Mouse (Mus musculus): ENCODE results near the gene Pnmal1.
A peak's percentile ranks its signal among the peaks of the same experiment; 100 is the strongest.

Pnmal1 gene

GRCm38 (mm10) chr7:16924037-16924834 lies 35.2 kb upstream of the Pnmal1 start, which contains the start of gene Calm3:
Gene Calm3 (minus strand): TSS chr7:16924114.
- DNase-seq (ENCODE audit: low read depth), result peak; percentile 100

GRCm38 (mm10) chr7:16928341-16928740 lies 31.1 kb upstream of the Pnmal1 start:
- DNase-seq (ENCODE audit: low read depth), result peak; percentile 52

DNA sequence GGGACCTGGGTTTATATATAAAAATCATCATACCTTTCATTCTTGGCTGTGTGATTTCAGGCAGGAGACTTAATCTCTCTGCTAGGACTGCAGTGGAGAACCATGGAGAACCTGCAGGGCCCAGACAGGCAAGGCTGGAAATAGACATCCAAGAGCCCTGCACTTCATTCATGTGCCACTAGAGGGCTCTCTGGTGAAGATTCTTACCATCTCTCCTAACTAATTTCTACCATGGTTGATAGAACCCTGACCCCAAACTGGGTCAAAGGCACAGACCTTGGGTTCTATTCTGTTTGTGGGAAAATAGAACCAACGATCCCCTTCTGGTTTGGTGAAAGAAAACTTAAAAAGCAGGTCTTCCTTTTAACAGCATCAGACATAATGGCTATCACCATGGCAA lies 28.6 kb upstream of the Pnmal1 start:
- DNase-seq (ENCODE audit: low read depth), result peak; percentile 88

- DNase-seq (ENCODE audit: low read depth), result peak; percentile 95
Observed at GRCm38 (mm10) chr7:16931968-16932627, 27.4 kb upstream of the Pnmal1 start.

DNA sequence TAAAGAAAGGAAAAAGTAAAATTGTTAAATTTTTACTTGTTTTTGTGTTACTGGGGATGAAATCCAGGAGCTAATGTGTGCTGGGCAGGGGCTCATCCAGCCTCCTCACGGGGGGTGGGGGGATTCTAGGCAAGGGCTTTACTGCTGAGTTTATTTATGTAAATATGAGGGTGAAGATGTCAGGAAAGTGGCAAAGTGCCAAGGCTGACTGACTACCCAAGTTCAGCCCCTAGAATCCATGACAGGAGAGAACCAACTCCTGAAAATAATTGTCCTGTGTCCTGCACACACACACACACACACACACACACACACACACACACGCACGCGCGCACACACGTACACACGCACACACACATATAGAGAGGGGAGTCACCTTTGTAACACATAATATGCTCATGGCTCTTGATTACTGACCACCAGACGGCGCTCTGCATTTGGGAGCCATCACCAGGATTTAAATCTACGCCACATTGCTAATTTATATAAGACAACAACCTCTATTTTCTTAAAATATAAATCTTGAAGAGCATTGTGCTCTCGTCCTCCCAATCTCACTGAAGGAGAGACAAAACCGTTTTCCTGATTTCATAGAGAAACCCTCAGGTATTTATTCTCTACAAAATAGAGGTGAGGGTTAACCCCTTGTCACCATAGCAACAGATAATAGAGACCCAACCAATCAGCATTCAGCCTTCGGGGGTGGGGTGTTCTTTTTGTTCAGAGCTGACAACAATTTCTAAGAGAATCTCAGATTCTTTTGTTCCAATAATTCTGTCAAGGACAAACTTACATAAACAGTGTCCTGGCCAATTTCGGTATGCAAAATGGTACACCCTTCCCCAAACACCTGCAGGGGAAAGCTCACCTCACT lies 26.5 kb upstream of the Pnmal1 start:
- peak; percentile 83 for DNase-seq (ENCODE audit: low read depth)

DNA sequence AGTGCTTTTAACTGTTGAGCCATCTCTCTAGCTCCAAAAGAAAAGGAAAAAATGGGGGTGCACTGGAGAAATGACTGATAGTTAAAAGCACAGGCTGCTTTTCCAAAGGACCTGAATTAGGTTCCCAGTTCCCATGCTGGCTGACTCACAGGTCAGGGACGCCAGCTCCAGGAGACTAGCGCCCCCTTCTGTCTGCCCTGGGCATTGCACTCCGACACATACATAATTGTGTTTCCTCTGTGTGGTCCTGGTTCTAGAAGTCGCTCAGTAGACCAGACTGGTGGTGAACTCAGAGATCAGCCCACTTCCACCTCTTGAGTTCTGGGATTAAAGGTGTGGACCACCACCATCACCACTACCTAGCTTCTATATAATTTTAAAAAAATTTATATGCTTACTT lies 22.2 kb upstream of the Pnmal1 start:
- DNase-seq (ENCODE audit: low read depth), result peak; percentile 53

- DNase-seq (ENCODE audit: low read depth), result no peak
Observed at GRCm38 (mm10) chr7:16938117-16938791, 21.2 kb upstream of the Pnmal1 start.

DNA sequence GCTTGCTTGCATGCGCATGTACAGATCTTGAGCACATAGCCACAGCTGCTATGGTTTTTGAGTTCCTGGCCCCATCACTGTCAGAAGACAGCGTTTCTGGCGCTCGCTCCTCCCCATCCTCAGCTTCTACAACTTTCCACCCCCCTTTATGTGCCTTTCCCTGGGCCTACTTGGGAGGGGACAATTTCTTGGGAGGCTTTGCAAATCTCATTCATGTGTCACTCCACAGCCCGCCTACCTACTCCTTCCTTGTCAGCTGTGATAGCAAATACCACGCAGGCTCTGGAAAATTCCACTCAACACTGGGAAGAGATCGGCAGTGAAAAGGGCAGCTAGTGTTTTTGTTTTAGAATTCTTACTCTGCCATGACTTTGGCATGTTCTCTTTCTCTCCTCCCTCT lies 19.2 kb upstream of the Pnmal1 start:
- DNase-seq (ENCODE audit: low read depth), result no peak

- peak; percentile 38 for DNase-seq (ENCODE audit: low read depth)
Observed at GRCm38 (mm10) chr7:16942861-16943260, 16.6 kb upstream of the Pnmal1 start.

DNA sequence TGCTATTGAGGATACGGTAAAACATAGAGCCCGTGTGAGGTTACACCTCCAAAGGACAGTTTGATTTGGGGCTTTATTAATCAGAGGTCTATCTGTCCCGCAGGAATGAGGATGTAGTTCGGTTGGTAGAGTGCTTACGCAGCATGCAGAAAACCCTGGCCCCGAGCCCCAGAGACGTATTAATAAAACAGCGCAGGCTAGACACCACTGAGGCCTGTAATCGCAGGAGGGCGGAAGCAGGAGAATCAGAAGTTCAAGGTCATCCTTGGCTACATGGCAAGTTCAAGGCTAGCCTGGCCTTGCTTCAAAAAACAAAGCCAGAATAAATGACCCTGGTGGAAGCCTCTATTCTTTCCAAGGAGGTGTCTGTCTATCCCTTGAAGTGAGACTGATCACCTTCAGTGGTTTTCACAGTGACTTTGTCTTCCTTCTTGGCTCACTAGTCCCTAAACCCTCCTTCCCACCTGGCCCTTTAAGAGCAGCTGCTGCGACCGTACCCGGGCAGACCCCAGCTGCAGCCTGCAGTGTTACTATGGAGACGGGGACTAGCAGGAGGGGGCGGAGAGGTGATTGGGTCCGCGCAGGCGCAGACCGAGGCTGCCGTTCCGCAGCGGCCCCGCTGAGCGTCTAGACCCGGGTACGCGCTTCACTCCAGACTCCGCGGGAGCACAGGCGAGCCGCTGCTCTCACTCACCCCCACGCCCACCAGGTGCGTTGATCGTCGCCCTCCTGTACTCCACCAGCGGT lies 15.2 kb upstream of the Pnmal1 start, which contains the start of gene Pnmal2:
Gene Pnmal2 (plus strand): TSS at position 622 of the 747 bp plus-strand sequence.
- peak; percentile 51 for DNase-seq (ENCODE audit: low read depth)

GRCm38 (mm10) chr7:16944808-16945315 lies 14.6 kb upstream of the Pnmal1 start:
- no peak for DNase-seq (ENCODE audit: low read depth)

- no peak for DNase-seq (ENCODE audit: low read depth)
Observed at GRCm38 (mm10) chr7:16945419-16945818, 14.1 kb upstream of the Pnmal1 start.

GRCm38 (mm10) chr7:16946441-16947348 lies 12.8 kb upstream of the Pnmal1 start:
- DNase-seq (ENCODE audit: low read depth), result peak; percentile 34

DNA sequence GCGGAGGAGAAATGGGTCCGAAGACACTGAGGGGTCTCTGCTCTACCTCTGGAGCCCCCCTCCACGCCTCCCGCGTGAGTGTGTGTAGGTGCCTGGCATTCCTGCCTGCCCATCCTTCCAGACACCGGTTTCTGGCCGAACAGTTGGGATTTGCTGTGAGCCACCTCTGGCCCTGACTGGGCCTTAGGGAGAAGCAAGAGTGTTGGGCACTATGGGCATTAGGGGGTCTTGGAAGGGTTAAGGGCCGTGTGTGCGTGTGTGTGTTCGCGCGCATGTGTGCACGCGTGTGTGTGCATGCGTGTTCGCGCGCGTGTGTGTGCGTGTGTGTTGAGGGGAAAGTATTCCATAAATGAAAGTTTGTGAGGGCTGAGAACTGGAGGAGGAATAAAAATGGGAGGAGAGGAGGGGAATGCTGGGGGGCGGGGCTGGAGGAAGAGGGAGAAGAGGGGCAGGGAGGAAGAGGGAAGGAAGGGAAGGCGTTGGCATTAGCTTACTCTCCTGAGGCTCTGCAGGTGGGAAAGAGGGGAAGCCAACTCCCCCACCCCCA lies 12.1 kb upstream of the Pnmal1 start:
- no peak for DNase-seq (ENCODE audit: low read depth)

- DNase-seq (ENCODE audit: low read depth), result no peak
Observed at GRCm38 (mm10) chr7:16947959-16948361, 11.5 kb upstream of the Pnmal1 start.

GRCm38 (mm10) chr7:16948923-16949458 lies 10.5 kb upstream of the Pnmal1 start:
- no peak for DNase-seq (ENCODE audit: low read depth)

- DNase-seq (ENCODE audit: low read depth), result peak; percentile 81
Observed at GRCm38 (mm10) chr7:16949908-16950841, 9.3 kb upstream of the Pnmal1 start.
